Mouse (Mus musculus) lung, postnatal 0 days (tissue): ENCODE measurements at regions not wholly inside any gene's neighbourhood (a gene's known extent, or its start where the extent isn't known, plus 50 kb on each side); places are given as distances from the start of the nearest gene placed in this dataset.

Experiments used
- ATAC-seq: fragments of 200-750 bp; cut with Nextera tagmentation; 2 replicates; pipeline ENCODE4 v1.8.0; 2017; ENCODE audit warnings: moderate library complexity
- DNase-seq: peaks from one replicate; pipeline ENCODE4 v3.0.0-alpha.2; 2016; ENCODE audit warnings: low spot score
- H3K27ac ChIP-seq: fragments of 300-500 bp; sonication (generic); 2 replicates; pipeline ENCODE4 v1.5.1; 2014; ENCODE audit warnings: antibody characterized with exemption, mild to moderate bottlenecking, low read length, mixed read lengths
- H3K27me3 ChIP-seq: fragments of 300-500 bp; sonication (generic); replicated peaks from 2 replicates; pipeline ENCODE4 v1.6.1; 2014; ENCODE audit warnings: low read length, mixed read lengths; ENCODE audit not compliant: insufficient read depth
- H3K36me3 ChIP-seq: fragments of 300-500 bp; sonication (generic); 2 replicates; pipeline ENCODE4 v1.6.1; 2014; ENCODE audit warnings: low read length, mixed read lengths; ENCODE audit not compliant: insufficient read depth
- H3K4me1 ChIP-seq: fragments of 300-500 bp; sonication (generic); 2 replicates; pipeline ENCODE4 v1.6.1; 2014; ENCODE audit warnings: antibody characterized with exemption, low read depth, low read length, mixed read lengths; ENCODE audit not compliant: insufficient read depth
- H3K4me2 ChIP-seq: fragments of 300-500 bp; sonication (generic); replicated peaks from 2 replicates; pipeline ENCODE4 v1.6.1; 2014; ENCODE audit warnings: low read depth, mild to moderate bottlenecking, low read length, moderate library complexity, mixed read lengths
- H3K4me3 ChIP-seq: fragments of 300-500 bp; sonication (generic); 2 replicates; pipeline ENCODE4 v1.5.1; 2014; ENCODE audit warnings: low read depth, low read length
- H3K9ac ChIP-seq: fragments of 300-500 bp; sonication (generic); replicated peaks from 2 replicates; pipeline ENCODE4 v1.6.1; 2014; ENCODE audit warnings: low read depth, mild to moderate bottlenecking
- H3K9me3 ChIP-seq: fragments of 300-500 bp; sonication (generic); 2 replicates; pipeline ENCODE4 v1.6.1; 2016; ENCODE audit warnings: low read length, mixed read lengths
- CTCF ChIP-seq: IDR thresholded peaks from 2 replicates; pipeline ENCODE4 v1.5.1; 2016; ENCODE audit warnings: antibody characterized with exemption, mild to moderate bottlenecking
- EP300 ChIP-seq: IDR thresholded peaks from 2 replicates; pipeline ENCODE4 v1.6.1; 2016; ENCODE audit warnings: antibody characterized with exemption, mild to moderate bottlenecking, control low read depth
- WGBS: fragments of 180-500 bp; shearing (Covaris S2); extraction: QIAGEN DNeasy Blood & Tissue Kit; methylation state at CpG from one replicate; pipeline ENCODE4 v1.1.7; 2014; 5-methylcytosine and 5-hydroxymethylcytosine counted together

- TF ChIP-seq EP300 (no peak), CTCF (no peak)
- H3K27me3 ChIP-seq = no peaks in the 10 kb centered on the region
- no peak overlapping the region for H3K4me3 ChIP-seq
- H3K9me3 ChIP-seq = no peaks in the 10 kb centered on the region
- H3K4me1 ChIP-seq = no peaks in the 10 kb centered on the region
- no peak for ATAC-seq
- H3K36me3 ChIP-seq = no peaks in the 10 kb centered on the region
- no peak overlapping the region for H3K27ac ChIP-seq
- H3K4me2 ChIP-seq = no peak overlapping the region
- no peak overlapping the region for H3K9ac ChIP-seq
- WGBS = 25% methylated on average over 3 of the region's 3 CpGs
- DNase-seq = no peak
Measured at GRCm38 (mm10) chr13:116174976-116175375, 134.5 kb downstream of the Isl1 start.

- Histone ChIP-seq H3K36me3 (no peaks in the 10 kb centered on the region), H3K27ac (no peak overlapping the region), H3K9me3 (no peaks in the 10 kb centered on the region), H3K4me1 (no peaks in the 10 kb centered on the region), H3K4me3 (no peak overlapping the region), H3K27me3 (no peaks in the 10 kb centered on the region), H3K4me2 (no peak overlapping the region), H3K9ac (no peak overlapping the region)
- no peak for TF ChIP-seq CTCF
- no peak for TF ChIP-seq EP300
- 55% methylated on average over 2 of the region's 2 CpGs for WGBS
- ATAC-seq (no peak), DNase-seq (no peak)
Measured at GRCm38 (mm10) chr13:116173866-116174265, 135.6 kb downstream of the Isl1 start.

- no peaks in the 10 kb centered on the region for H3K9me3 ChIP-seq
- 47% methylated on average over 5 of the region's 5 CpGs for WGBS
- no peak overlapping the region for H3K4me3 ChIP-seq
- no peaks in the 10 kb centered on the region for H3K36me3 ChIP-seq
- H3K4me1 ChIP-seq = no peaks in the 10 kb centered on the region
- no peaks in the 10 kb centered on the region for H3K27me3 ChIP-seq
- DNase-seq = no peak
- ATAC-seq = no peak
- TF ChIP-seq CTCF = no peak
- no peak for TF ChIP-seq EP300
- no peak overlapping the region for H3K9ac ChIP-seq
- no peak overlapping the region for H3K27ac ChIP-seq
- no peak overlapping the region for H3K4me2 ChIP-seq
Measured at GRCm38 (mm10) chr13:116143022-116143421, 166.5 kb downstream of the Isl1 start.

- no peak for ATAC-seq
- no peak overlapping the region for H3K4me2 ChIP-seq
- no peaks in the 10 kb centered on the region for H3K4me1 ChIP-seq
- 59% methylated on average over 1 of the region's 1 CpGs for WGBS
- TF ChIP-seq CTCF (no peak), EP300 (no peak)
- H3K4me3 ChIP-seq = no peak overlapping the region
- no peaks in the 10 kb centered on the region for H3K9me3 ChIP-seq
- DNase-seq = no peak
- H3K9ac ChIP-seq = no peak overlapping the region
- H3K27ac ChIP-seq = no peak overlapping the region
- H3K27me3 ChIP-seq = no peaks in the 10 kb centered on the region
- no peaks in the 10 kb centered on the region for H3K36me3 ChIP-seq
Measured at GRCm38 (mm10) chr13:116118664-116119063, 190.8 kb downstream of the Isl1 start.

GRCm38 (mm10) chr13:116111032-116111808 is 198.3 kb downstream of the Isl1 start:
- H3K9me3 ChIP-seq = no peaks in the 10 kb centered on the region
- TF ChIP-seq EP300 (no peak), CTCF (no peak)
- H3K27me3 ChIP-seq = no peaks in the 10 kb centered on the region
- no peak overlapping the region for H3K4me3 ChIP-seq
- H3K4me1 ChIP-seq = no peaks in the 10 kb centered on the region
- no peak for ATAC-seq
- no peak for DNase-seq
- no peak overlapping the region for H3K27ac ChIP-seq
- no peaks in the 10 kb centered on the region for H3K36me3 ChIP-seq
- H3K4me2 ChIP-seq = no peak overlapping the region
- WGBS = 77% methylated on average over 7 of the region's 7 CpGs
- H3K9ac ChIP-seq = no peak overlapping the region

GRCm38 (mm10) chr13:116110578-116110977 is 198.9 kb downstream of the Isl1 start:
- no peak overlapping the region for H3K4me3 ChIP-seq
- no peak overlapping the region for H3K27ac ChIP-seq
- no peak for TF ChIP-seq EP300
- TF ChIP-seq CTCF = no peak
- DNase-seq (no peak), ATAC-seq (no peak)
- 97% methylated on average over 2 of the region's 2 CpGs for WGBS
- no peaks in the 10 kb centered on the region for H3K36me3 ChIP-seq
- H3K27me3 ChIP-seq = no peaks in the 10 kb centered on the region
- no peak overlapping the region for H3K9ac ChIP-seq
- no peaks in the 10 kb centered on the region for H3K4me1 ChIP-seq
- no peaks in the 10 kb centered on the region for H3K9me3 ChIP-seq
- H3K4me2 ChIP-seq = no peak overlapping the region
